Mouse (Mus musculus) stomach, postnatal 0 days (tissue): Measurements from ENCODE around the gene Otogl. TPM values are rescaled to one million over a fixed set of nuclear protein-coding genes. Genes with fewer than 3 reads are reported as not detected.

Experiments used
- ATAC-seq: fragments of 200-750 bp; cut with Nextera tagmentation; 2 replicates; pipeline ENCODE4 v1.8.0; 2017; ENCODE audit not compliant: low FRiP score, low TSS enrichment
- DNase-seq: peaks from one replicate; pipeline ENCODE4 v3.0.0-alpha.2; 2016; ENCODE audit warnings: low spot score
- H3K27ac ChIP-seq: fragments of 300-500 bp; sonication (generic); replicated peaks from 2 replicates; pipeline ENCODE4 v1.5.1; 2014; ENCODE audit warnings: mild to moderate bottlenecking, control low read depth
- H3K27me3 ChIP-seq: fragments of 300-500 bp; sonication (generic); 2 replicates; pipeline ENCODE4 v1.6.1; 2014; ENCODE audit warnings: low read length; ENCODE audit not compliant: control insufficient read depth, insufficient read depth
- H3K36me3 ChIP-seq: fragments of 300-500 bp; sonication (generic); 2 replicates; pipeline ENCODE4 v1.6.1; 2014; ENCODE audit warnings: low read length, mixed read lengths; ENCODE audit not compliant: control insufficient read depth, insufficient read depth
- H3K4me1 ChIP-seq: fragments of 300-500 bp; sonication (generic); replicated peaks from 2 replicates; pipeline ENCODE4 v1.6.1; 2014; ENCODE audit warnings: antibody characterized with exemption; ENCODE audit not compliant: control insufficient read depth, insufficient read depth
- H3K4me2 ChIP-seq: fragments of 300-500 bp; sonication (generic); replicated peaks from 2 replicates; pipeline ENCODE4 v1.6.1; 2014; ENCODE audit warnings: low read depth, mild to moderate bottlenecking, control low read depth, moderate library complexity
- H3K4me3 ChIP-seq: fragments of 300-500 bp; sonication (generic); 2 replicates; pipeline ENCODE4 v1.5.1; 2014; ENCODE audit warnings: low read depth, low read length, control low read depth
- H3K9ac ChIP-seq: fragments of 300-500 bp; sonication (generic); 2 replicates; pipeline ENCODE4 v1.6.1; 2014; ENCODE audit warnings: mild to moderate bottlenecking, low read length, control low read depth, mixed read lengths
- H3K9me3 ChIP-seq: fragments of 300-500 bp; sonication (generic); 2 replicates; pipeline ENCODE4 v1.6.1; 2016; ENCODE audit warnings: low read length; ENCODE audit not compliant: control insufficient read depth
- CTCF ChIP-seq: IDR thresholded peaks from 2 replicates; pipeline ENCODE4 v1.5.1; 2016; ENCODE audit warnings: antibody characterized with exemption, low read depth, mild to moderate bottlenecking, moderate library complexity
- EP300 ChIP-seq: optimal IDR thresholded peaks from 2 replicates; pipeline ENCODE3; 2016; ENCODE audit warnings: antibody characterized with exemption
- WGBS: fragments of 180-500 bp; shearing (Covaris S2); extraction: QIAGEN DNeasy Blood & Tissue Kit; methylation state at CpG from one replicate; pipeline ENCODE4 v1.1.7; 2014; 5-methylcytosine and 5-hydroxymethylcytosine counted together
- polyA plus RNA-seq: library from polyadenylated mRNA; unstranded; fragments of >200 nt; fragmentation: Nextera tagmentation; extraction: Ambion mirVana; gene quantifications from 2 replicates; pipeline ENCODE4 v1.2.1, GENCODE M21; 2015

The Otogl gene
- polyA plus RNA-seq, 1 experiment from 2014 or later, result 0.02 TPM

DNA sequence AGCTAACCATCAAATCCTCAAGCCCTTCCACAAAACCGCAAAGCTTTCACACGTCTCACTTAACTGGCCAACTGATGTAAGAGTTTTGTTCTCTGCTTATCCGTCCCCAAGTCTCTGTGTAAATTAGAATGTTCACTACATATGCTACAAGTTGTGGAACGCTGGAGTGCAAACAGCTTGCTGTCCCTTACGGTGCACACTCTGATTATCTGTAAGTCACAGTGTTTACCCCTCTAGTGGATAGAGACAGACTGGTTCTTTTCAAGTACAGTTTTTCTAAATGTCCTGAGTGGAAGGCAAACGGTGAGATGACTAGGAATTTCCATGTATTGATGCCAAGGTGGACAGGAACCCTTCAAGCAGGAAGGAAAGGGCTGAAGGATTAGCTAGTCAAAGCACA is 160.0 kb downstream of the Otogl start:
- ATAC-seq (no peak), DNase-seq (no peak)
- H3K4me2 ChIP-seq, result peak overlapping the region; percentile 36; the same call in 1 of the 2 replicates
- H3K36me3 ChIP-seq, result no peaks in the 10 kb centered on the region
- no peaks in the 10 kb centered on the region for H3K9me3 ChIP-seq
- H3K9ac ChIP-seq, result no peak overlapping the region
- WGBS, result 18% methylated on average over 6 of the region's 6 CpGs
- no peak overlapping the region for H3K4me3 ChIP-seq
- no peak overlapping the region for H3K27ac ChIP-seq
- no peak for TF ChIP-seq EP300
- no peak for TF ChIP-seq CTCF
- H3K4me1 ChIP-seq, result no peaks in the 10 kb centered on the region; the same call in 1 of the 2 replicates
- no peaks in the 10 kb centered on the region for H3K27me3 ChIP-seq

DNA sequence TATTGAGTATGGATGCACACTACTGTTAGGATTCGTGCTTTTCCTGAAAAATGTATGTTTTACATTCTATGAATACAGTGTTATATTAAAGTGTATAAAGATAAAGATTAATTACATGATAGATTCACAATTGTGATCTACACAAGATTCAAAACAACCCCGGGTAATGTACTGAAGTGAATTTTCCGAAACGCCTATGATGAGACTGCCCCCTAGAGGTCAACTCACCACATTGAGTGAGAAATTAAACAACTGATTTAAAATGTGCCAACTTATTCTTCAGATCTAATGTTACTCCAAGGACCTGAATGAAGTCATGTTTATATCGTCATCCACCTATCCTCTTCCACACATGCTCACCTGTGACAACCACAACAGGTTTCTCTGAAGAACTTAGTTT is 164.4 kb downstream of the Otogl start:
- TF ChIP-seq EP300 (no peak), CTCF (peak; percentile 80)
- ATAC-seq, result no peak

DNA sequence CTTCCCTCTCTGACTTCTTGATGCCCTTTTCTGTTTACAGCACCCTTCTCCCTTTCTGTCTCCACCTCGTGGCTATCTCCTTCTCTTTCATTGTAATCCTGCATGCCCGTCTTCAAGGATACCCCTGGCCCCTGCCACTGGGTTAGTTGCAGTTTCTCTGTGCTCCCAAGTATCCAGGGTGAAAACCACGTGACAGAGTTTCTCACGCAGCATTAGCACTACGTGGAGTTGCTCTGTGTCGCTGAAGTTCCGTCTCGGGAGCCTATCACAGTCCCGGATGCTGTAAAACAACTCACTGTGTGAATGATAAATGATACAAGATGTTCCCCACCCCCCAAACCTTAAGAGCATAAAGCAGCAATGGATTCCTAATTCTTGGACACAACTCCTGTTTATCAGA is 165.2 kb downstream of the Otogl start:
- 11% methylated on average over 9 of the region's 9 CpGs for WGBS
- Histone ChIP-seq H3K9ac (no peak overlapping the region), H3K27me3 (no peaks in the 10 kb centered on the region), H3K27ac (no peak overlapping the region), H3K4me3 (0 out of 2 replicates have a peak overlapping the region, but pooled peaks have one; percentile 4), H3K36me3 (no peaks in the 10 kb centered on the region), H3K9me3 (no peaks in the 10 kb centered on the region), H3K4me1 (no peaks in the 10 kb centered on the region; the same call in 1 of the 2 replicates), H3K4me2 (peak overlapping the region; percentile 35; the same call in 1 of the 2 replicates)
- DNase-seq (no peak), ATAC-seq (no peak)
- TF ChIP-seq CTCF, result no peak
- no peak for TF ChIP-seq EP300

More for the DNA sequence above, 164.4 kb downstream of the Otogl start:
- no peaks in the 10 kb centered on the region for H3K27me3 ChIP-seq
- H3K4me2 ChIP-seq, result no peak overlapping the region
- no peaks in the 10 kb centered on the region for H3K36me3 ChIP-seq
- H3K4me1 ChIP-seq, result no peaks in the 10 kb centered on the region; the same call in 1 of the 2 replicates
- H3K27ac ChIP-seq, result no peak overlapping the region
- DNase-seq, result no peak
- H3K9me3 ChIP-seq, result no peaks in the 10 kb centered on the region
- no peak overlapping the region for H3K9ac ChIP-seq
- WGBS, result 19% methylated on average over 5 of the region's 5 CpGs
- H3K4me3 ChIP-seq, result no peak overlapping the region

DNA sequence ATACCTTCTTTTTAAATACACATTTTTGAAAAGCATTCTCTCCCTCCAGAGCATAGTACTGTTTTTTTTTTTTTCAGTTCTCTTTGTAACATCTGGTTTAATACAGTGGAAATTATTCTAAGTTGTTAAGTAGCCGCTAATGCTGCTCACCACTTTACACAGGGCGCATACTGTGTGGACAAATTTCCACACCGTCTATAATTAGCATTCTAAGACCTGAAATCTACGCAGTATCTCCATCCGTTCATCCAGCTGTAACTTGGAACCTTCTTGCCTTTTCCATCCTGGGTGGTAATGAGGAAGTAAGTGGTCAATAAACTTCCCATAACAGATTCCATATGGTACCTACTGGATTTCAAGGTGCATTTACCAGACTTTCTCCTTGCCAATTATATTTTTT is 172.1 kb downstream of the Otogl start:
- Histone ChIP-seq H3K36me3 (no peaks in the 10 kb centered on the region), H3K9me3 (no peaks in the 10 kb centered on the region), H3K4me2 (no peak overlapping the region), H3K27me3 (no peaks in the 10 kb centered on the region), H3K4me1 (no peaks in the 10 kb centered on the region), H3K27ac (no peak overlapping the region), H3K9ac (no peak overlapping the region), H3K4me3 (no peak overlapping the region)
- ATAC-seq (no peak), DNase-seq (no peak)
- 79% methylated on average over 5 of the region's 5 CpGs for WGBS
- no peak for TF ChIP-seq EP300
- no peak for TF ChIP-seq CTCF

DNA sequence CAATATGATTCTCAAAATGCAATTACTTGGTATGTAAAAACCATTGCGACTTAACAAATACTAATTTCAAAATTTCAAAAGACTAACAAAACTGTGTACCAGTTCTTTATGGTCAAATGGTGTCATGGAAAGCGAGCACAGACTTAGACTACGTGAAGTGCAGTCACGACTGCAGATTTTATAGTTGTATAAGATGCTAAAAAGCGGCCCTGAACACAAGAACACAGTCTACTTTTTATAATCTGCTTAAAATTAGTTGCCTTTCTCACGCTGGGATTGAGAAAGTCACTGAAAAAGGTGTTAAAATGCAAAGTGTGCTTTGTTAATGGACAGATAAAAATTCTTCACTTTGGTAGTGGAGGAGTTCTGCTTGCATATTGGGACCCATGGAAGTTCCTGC is 174.2 kb downstream of the Otogl start:
- no peak overlapping the region for H3K4me3 ChIP-seq
- ATAC-seq, result no peak

DNA sequence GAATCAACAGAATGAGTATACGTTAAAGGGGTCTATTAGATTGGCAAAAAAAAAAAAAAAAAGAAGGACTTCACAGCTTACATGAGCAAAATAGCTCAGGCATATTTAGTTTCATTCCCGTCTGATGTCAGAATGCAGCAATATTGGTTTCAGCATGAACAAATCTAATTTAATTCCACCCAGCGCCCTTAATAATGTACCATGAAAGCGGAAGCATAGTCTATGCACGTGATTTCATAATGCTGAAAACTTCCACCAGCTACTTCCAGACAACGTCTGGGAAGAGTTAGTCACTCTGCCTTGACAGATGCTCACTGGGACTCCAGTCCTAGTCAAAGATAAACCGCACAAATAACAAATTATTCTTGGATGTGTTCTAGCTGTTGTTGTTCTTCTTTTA is 176.5 kb downstream of the Otogl start:
- H3K4me2 ChIP-seq, result no peak overlapping the region
- H3K4me3 ChIP-seq, result no peak overlapping the region
- no peaks in the 10 kb centered on the region for H3K27me3 ChIP-seq
- WGBS, result 84% methylated on average over 7 of the region's 7 CpGs
- H3K36me3 ChIP-seq, result no peaks in the 10 kb centered on the region
- ATAC-seq, result no peak
- no peaks in the 10 kb centered on the region for H3K4me1 ChIP-seq
- TF ChIP-seq CTCF (no peak), EP300 (no peak)
- no peak for DNase-seq
- H3K9me3 ChIP-seq, result no peaks in the 10 kb centered on the region
- no peak overlapping the region for H3K9ac ChIP-seq
- H3K27ac ChIP-seq, result no peak overlapping the region

More for the DNA sequence above, 174.2 kb downstream of the Otogl start:
- H3K9ac ChIP-seq, result no peak overlapping the region
- no peaks in the 10 kb centered on the region for H3K4me1 ChIP-seq
- 88% methylated on average over 6 of the region's 6 CpGs for WGBS
- H3K4me2 ChIP-seq, result no peak overlapping the region
- TF ChIP-seq EP300 (no peak), CTCF (no peak)
- H3K27me3 ChIP-seq, result no peaks in the 10 kb centered on the region
- H3K27ac ChIP-seq, result no peak overlapping the region
- no peaks in the 10 kb centered on the region for H3K36me3 ChIP-seq
- no peak for DNase-seq
- no peaks in the 10 kb centered on the region for H3K9me3 ChIP-seq
